Mouse (Mus musculus) right cerebral cortex, postnatal 4 days (tissue): ENCODE measurements at regions not wholly inside any gene's neighbourhood (a gene's known extent, or its start where the extent isn't known, plus 50 kb on each side); places are given as distances from the start of the nearest gene placed in this dataset.

Experiments used
- DNase-seq: peaks from one replicate; pipeline ENCODE4 v3.0.0-alpha.2; 2022

DNA sequence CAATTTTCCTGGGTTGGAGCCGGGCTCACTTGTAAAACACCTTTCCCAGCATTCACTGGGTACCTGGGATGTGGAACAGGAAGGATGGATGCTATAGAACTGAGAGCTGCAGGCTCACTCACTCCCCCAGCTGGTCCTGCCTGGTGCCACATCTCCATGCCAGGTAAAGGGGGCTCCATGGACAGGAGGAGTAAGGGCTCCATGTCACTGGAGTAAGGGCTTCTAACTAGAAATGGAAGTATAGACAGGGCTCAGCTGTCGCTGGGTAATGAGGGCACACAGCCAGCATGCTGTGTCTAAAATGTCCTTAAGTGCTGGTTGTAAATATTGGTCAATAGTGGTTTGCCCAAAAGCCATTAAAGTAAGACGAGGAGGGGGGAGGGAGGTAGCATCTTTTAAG lies 99.4 kb upstream of the Gpr12 start:
- DNase-seq, result no peak

DNA sequence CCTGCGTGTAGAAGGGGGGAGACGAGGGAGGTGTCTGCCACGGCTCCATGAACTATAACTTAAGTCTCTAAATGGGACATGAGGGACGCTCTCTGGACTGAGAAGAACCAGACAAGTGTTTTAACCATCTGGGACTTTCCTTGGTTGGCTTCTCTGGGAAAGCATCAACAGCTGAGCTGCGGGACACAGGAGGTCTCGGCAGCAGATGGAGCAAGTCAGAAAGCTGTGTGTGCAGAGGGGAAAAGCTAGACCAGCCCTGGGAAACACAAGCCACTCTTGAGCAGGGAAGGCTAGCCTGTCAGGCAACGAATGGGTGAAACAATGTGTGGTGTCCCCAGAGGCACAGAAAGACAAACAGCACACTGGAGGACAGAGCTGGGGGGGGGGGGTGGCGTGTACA lies 98.5 kb upstream of the Gpr12 start:
- DNase-seq, result no peak

DNA sequence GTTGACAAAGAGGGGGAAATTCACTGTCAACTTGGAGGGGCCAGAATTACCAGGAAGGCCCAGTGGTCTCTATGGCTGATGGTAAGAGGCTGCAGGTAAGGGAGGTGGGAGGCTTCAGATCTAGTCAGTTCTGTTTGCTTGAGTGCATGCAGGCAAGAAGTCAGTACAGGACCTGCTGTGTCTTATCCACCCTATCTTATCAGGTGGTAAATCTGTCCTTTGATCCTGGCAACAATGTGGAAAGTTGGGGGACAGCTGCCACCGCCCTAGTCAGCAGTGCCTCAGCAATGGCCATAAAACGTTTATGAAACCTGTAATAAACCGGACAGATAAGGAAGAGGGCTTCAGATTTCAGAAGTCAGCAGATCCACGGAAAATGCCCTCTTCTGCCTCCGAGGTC lies 97.9 kb upstream of the Gpr12 start:
- no peak for DNase-seq

DNA sequence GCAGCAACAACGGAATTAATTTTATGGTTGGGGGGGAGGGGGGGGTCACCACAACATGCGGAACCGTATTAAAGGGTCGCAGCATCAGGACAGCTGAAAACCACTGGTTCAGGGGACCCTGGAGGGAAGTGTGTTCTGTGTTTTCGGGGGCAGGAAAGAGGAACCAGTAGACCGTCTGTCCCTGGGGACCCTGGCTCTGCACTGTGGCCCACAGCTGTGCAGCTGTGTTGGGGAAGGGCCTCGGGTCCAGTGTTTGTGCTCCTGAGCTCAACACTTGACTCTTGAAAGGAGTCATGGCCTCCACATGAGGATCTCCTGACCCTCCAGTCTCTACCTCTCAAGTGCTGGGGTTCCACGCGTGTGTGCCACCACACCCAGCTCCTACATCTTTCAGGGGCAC lies 96.5 kb upstream of the Gpr12 start:
- no peak for DNase-seq

DNA sequence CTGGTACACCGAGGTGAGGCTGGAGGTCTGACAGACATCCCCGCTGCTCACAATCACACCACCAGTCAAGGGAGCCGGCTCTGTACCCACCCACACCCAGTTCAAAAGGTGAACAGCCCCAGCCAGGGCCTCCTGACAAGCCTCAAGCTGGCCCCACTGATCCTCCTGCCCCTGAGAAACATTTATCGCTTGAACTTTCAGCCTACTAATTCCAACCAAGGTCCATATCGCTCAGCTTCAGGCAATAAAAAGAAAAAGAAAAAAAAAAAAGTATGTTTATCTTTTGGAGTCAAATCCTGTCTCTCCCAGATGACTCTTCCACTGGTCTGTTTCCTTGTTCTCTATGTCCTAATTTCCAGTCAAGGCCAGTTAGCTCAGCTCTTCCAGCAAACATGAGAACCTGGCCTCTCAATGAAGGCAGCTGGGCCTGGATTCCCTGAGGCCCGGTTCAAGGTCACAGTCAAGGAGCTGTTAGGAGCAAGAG lies 94.2 kb upstream of the Gpr12 start:
- DNase-seq, result no peak

DNA sequence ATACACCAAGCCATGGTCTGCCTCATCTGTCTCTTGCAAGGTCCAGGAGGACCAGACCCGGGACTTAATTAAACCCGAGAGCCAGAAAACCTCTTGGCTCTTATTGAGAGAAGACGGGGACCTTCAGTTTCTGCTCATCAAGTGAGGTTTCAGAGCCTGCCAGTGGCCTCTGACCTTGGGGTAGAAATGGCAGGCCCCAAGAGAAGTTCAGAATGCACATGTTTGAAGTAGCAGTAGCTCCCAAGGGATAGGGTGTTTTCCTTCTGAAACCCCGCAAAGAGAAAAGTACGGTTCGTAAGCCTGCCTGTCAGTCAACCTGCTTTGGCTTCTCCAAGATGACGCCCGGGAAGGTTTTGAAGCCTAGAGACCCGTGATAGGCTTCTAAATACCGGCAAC lies 93.7 kb upstream of the Gpr12 start:
- DNase-seq, result no peak

DNA sequence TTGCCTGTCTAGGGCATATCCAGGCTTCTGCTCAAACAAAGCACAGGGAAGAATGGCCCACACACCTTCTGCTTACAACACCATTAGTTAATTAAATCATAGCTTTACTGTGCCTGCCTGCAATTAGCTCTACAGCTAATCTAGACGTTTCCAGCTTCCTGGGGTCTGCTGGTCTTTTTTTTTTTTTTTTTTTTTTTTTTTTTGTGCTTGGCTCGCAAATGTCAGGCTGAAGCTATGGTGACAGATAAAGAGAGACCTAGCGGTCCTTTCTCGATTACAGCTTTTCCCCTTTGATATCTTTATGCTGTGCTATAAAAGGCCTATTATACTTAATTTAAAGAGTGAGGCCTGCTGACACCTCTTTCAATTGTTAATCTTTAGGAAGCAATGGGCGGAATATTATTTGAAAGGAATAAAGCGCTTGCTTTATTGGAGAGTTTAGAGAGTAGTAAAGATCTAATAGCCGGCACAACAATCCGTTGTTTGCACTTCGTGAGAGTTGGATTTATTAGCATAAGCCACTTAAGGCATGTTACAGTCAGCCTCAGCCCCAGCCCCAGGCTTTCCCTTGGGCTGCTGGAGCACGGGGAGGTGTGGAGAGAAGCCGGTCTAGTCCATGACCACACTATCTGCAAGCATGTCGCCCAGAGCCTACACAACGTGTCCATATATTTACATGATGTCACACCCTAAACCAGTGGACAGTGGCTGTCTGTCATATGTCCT lies 93.2 kb upstream of the Gpr12 start:
- no peak for DNase-seq

DNA sequence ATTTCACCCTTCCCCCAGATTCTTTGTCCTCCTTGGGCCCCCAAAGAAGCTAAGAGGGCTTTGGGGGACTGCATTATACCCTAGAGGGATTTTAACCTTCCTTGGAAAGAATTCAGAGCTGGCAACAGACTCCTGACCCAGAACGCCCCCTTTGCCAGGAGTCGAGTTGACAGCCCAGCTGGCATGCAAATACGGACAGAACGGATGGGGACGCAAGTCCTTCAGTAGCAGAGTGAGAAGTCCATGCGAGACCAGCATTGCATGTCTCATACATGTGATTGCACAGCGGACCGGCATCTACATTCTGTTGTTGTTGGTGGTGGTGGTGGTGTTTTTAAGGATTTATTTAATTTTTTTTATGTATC lies 92.1 kb upstream of the Gpr12 start:
- DNase-seq, result no peak

DNA sequence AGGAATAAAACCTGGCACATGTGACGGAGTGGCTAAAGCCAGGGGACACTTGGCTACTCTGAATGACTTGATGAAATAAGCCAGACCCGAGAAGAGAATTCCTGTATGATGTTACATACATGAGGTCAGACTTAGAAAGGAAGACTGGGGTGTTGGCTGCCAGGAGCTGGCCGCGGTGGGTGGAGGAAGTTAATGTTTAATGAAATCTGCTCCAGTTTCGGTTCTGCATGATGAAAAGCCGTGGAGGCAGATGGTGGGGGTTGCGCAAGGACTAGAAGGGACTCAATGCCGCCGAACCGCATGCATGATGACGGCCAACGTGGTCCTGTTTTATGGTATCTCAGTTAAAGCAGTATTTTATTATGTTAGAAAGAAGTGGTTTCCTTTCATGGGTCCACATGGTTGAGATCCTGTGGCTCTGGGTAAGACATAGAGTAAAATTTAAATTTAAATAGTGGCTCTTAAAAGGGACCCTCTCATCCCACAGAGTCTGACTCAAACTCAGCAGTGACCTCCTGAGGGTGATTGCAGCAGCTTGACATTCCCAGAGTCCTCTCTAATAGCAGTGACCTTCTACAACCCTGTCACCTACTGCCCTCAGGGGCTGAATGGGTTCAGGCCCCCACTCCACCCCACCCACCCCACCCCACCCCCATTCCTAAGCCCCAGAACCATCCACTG lies 91.6 kb upstream of the Gpr12 start:
- DNase-seq, result no peak

DNA sequence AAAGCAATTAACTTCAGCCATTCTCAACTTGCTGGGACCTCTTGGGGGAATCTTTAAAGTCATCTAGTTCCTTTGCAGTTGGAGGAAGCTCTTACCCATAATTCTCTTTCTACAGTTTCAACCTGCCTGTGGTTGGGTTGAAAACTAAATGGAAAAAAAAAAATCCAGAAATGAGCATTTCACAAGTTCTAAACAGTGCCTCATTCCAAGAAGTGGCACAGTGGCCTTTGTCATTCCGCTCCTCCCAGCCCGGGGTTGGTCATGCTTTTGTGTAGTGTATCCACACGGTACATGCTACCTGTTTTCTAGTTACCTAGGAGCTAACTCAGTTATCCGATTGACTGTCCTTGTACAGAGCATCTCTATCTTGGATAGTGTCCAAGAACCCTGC lies 90.8 kb upstream of the Gpr12 start:
- no peak for DNase-seq

DNA sequence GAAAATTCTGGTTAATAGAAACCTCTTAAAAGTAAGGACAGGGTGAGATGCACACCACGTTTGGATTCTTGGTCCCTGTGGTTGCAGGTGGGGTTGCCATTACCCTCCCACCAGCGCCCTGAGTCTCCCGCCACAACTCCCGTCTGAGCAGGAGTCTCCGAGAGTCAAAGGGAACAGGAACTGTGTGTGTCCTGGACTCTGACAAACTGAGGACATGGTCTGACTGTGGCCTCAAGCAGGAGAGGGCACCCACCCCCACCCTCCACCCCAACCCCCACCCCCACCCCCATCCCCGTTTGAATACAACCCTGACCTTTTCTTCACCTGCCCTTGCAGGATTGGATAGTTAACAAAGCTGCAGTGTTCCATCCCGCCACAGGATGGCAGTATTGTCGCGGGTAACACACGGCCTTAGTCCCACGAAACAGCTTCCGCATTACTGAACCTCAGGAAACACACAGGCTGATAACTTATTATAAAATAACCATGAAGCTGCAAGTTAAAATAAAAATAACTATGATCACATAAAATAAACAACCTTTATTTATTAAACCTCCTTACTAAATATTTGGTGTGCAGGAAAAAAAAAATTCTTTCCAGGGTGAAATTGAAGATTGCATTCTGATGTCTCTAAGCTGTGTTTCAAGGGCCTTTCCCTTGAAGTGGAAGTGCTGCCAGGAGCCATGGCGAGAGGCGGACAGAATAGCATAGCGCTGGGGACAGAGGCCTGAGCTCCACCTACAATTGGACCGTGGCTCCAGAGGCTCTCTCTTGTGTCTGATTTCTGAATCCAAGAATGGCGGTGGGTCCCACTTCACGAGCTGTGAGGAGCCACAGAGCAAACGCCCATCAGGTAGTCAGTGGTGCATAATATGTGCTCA lies 90.2 kb upstream of the Gpr12 start:
- DNase-seq, result peak; percentile 67

DNA sequence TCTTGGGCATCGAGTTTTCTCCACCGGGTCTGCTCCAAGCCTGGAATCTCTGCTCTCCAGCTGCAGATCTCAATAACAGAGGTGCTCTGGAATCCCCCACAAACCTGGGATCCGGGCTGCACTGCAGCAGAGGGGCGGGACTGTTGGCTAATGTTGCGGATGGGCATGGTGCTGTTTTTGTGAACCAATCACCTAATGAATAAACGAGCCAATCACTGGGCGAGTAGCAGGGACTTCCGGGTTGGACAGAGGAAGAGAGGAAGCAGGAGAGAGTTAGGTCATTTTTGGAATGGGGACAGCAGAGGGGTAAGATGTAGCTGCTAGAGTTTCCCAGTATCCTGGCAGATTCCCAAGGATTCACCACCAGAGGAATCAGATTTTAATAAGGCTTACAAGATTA lies 76.7 kb upstream of the Gpr12 start:
- DNase-seq, result no peak

DNA sequence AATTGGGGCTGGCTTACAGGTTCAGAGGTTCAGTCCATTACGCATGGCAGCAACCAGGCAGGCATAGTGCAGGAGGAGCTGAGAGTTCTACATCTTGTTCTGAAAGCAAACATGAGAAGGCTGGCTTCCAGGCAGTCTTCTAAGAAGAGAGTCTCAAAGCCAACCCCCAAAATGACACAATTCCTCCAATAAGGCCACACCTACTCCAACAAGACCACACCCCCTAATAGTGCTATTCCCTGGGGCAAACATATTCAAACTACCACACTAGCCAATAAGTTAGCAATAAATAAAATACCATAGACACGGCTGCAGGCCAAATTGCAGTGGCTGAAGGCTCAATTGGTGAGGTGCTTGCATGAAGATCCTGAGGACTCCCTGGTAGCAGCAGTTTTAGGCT lies 72.2 kb upstream of the Gpr12 start:
- no peak for DNase-seq

DNA sequence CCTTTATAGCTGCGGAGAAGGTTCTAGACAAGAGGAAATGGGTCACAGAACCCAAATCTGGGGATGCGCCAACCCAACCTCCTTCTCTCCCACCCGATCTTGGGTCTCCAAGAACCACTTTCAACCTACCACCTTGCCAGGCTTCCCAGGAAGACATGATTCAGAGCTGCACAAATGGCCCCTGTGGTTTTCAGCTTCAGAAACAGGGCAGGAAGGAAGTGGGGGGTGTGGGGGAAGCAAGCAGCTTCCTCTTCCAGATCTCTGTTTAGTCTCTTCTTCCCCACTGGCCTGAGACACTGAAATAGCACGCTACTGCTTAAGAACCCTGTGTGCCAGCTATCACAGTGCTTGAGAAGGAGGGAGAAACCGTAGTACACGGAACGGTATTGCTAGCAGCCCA lies 70.4 kb upstream of the Gpr12 start:
- no peak for DNase-seq

DNA sequence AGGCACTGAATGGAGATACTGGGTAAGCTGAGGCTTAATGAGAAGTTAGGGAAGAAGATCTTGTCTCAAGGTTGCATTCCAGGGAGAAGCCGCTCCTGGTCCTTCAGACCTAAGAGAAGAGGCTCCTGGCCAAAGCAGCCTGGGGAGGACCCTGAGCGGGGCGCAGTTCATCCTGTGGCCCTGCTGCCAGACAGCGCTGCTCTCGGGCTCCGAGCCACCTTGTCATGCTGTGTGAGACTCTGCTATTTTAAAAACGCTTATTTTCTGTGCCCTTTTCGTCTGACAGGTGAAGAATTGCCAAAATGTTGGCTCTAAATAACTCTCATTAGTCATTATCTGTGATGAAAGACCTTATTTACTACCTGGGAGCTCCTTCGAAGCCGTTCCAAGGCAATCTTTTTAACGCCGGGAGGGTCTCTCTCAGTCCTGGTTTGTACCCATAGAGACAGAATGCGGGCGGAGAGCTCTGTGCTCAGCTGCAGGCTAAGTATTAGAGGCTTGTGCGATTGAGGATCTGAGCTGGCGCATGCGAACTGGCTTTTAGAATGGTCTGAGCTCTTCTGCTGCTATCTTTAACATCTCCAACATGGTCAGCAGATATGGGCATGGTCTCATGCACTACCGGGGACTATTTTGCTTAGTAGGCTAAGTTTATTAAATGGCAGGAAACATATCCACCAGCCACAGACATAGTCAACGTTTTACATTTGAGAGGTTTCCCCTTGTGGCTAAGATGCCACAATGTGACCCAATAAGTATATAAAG lies 68.8 kb upstream of the Gpr12 start:
- no peak for DNase-seq

DNA sequence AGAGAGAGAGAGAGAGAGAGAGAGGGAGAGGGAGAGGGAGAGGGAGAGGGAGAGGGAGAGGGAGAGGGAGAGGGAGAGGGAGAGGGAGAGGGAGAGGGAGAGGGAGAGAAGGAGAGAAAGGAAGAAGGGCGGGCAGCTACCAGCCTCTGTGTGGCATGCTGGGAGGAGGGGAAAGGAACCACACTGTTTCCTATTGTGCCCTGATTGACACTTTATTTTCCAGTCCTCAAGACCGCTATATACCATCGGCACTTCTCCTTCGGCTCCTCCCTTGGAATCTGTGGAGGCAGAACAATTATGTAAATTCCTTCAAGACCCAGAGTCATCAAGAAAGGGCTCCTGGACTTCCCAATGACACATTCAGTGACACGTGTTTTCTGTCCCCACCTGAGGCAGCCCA lies 67.8 kb upstream of the Gpr12 start:
- DNase-seq, result no peak

DNA sequence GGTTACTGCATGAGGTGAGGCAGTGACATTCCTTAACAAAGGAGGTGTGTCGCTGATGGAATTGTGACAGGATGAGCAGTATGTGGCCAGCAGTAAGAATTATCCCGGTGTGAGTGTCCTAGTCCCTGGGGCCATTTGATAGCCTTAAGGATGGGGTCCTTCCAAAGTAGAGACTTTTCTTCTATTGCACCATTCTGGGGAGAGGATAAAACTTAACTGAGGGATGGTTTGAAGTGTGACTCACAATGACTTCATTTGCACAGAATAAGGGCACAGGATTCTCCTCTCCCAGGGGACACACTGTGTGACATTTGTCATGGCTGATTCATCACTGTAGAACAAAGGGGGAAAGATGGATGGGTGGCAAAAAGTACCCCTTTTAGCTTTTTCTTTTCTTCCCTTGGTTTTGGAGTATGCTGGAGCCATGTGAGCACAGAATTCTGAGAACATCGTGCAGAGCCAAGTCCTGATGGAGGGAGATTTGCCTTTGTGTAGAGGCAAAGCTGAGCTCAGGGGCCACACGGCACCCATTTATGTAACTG lies 63.6 kb upstream of the Gpr12 start:
- no peak for DNase-seq

DNA sequence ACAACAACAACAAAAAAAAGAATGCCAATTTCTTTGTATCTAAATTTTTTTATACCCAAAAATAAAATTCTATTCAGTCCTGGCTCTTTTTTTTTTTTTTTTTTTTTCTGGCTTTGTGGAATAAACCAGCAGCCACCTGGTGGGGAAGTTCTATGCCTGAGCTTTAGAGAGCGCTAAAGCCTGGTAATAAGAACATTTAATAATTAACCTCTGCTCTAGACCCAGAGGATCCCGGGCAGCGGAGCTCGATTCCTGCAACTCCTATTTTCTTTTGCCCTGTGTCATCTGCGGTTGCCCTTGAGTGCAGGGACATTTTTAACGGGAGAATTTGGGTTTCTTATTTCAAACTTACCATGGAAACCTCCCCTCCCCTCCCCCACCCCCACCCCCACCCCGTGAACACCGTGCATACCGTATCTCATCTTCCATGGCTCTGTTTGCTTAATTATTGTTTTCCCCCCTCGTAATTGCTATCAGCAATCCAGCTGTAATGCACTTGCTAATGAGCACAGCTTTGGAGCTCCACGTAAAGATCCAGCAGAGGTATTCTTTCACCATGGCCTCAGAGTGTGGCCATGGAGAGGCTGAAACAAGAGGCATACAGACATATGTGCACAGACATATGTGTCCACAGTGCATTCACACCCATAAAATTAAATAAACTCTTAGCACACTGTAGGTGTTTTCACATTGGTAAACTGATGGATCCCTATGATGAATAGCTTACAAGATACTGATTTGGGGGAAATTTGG lies 62.8 kb upstream of the Gpr12 start:
- no peak for DNase-seq

DNA sequence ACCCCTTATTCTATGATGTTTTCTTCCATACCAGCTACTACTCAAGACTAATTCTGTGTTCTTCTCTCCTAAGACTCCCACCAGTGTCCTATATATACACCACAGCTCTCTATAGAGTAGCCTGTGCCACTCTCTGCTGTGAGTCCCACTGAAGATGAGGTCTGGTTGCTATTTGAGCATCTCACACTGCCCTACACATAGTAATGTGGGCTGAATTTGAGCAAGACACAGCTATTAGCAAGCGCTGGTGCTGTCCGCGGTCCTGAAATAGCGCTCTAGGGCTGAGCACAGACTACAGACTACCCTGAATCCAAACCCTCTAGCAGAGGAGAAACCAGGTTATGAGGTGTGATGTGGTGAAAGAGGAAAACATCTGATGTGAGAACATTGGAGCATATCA lies 59.5 kb upstream of the Gpr12 start:
- peak; percentile 52 for DNase-seq

DNA sequence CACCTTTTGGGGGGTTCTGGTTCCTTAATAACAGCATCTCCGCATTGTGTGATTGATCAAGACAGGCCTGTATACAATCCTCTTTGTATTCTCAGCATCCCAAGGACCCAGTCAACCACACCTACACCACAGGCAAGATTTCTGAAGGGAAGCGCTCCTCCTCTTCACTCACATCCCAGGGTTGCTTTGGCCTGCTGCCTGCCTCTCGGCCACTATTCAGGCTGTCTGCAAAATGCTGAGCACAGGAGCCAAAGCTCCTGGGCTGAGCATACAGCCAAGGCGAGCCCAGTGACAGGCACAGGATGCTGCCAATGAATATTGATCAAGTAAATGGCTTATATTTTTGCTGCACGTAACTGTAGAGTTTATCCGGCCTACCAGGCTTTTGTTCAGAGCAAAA lies 56.9 kb upstream of the Gpr12 start:
- no peak for DNase-seq

DNA sequence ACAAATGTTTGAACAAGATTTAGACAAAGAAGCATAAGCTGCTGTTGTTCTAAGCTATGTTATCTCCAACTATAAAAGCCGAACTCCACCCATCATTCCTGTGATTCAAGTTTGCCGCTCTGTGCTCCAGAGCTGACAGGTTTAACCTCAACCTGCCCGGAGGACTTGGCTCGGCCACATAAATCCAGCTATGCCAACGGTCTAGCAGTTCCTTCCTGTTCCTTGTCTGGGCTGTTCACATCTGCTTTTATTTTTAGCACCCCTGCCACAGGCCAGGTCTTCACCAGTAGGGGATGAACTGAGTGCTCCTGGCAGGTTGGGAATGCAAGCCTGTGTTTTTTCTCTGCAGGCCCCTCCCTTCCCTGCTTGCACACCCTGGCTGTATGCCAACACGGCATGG lies 51.8 kb upstream of the Gpr12 start:
- DNase-seq, result no peak
